Mouse (Mus musculus): Measurements from ENCODE around the gene Gm47289.

- TF ChIP-seq POLR2A (IDR thresholded peaks at IDR 0.05; ENCODE audit: insufficient read depth, low read depth, low read length) = no peak
- no peak for TF ChIP-seq EP300 (IDR thresholded peaks at IDR 0.05; ENCODE audit: insufficient read depth, low read depth, low read length)
Observed at GRCm38 (mm10) chr9:119160689-119161088, 1.7 kb downstream of the Gm47289 start.
